ENCODE assay signal across 22 mouse cellular contexts in the genomic region with DNA sequence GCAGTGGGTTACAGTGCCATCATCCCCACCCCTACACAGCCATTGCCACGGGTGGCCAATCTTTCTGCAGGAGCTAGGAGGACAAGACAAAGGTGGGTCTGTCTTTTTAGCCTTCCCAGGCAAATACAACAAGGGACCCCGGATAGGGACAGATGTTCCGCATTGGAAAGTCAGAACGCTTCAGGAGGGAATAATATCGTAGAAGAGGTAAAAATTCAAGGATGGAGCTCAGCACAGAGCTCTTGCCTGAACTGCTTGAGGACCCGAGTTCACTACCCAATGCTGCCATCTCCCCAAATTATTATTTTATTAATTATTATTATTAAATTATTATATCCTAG. TPM values are rescaled to one million over a fixed set of nuclear protein-coding genes. Genes with fewer than 3 reads are reported as not detected.
DNase-seq lines count a peak whose midpoint lies in the region; ATAC-seq and TF ChIP-seq lines count a peak whose summit lies in the region.
"Had no signal": no experiment of that assay in that cellular context is flagged by ENCODE, and none has a peak within 500 bp of the region (broad histone marks: within the 10 kb centered on the region; RNA-seq: fewer than 3 reads in every experiment).

No protein-coding gene starts in this region.

- H3K9ac ChIP-seq in forebrain, postnatal 0 days = peak overlapping the region; percentile 54
- no peak overlapping the region for H3K9ac ChIP-seq in forebrain, embryonic 11.5 days (ENCODE audit: low read length)
- peak overlapping the region; percentile 60; the same call in 1 of the 2 replicates for H3K9ac ChIP-seq in midbrain, embryonic 13.5 days (replicated peaks)
- H3K9ac ChIP-seq in midbrain, embryonic 14.5 days (replicated peaks; ENCODE audit: low read length) = peak overlapping the region; percentile 50; the same call in 1 of the 2 replicates
- H3K9ac ChIP-seq: liver, embryonic 12.5 days had no signal

- no peaks in the 10 kb centered on the region for H3K4me1 ChIP-seq in forebrain, postnatal 0 days (ENCODE audit: insufficient read depth)
- H3K4me1 ChIP-seq in forebrain, embryonic 11.5 days (replicated peaks; ENCODE audit: control insufficient read depth, insufficient read depth, low read length) = no peaks in the 10 kb centered on the region
- H3K4me1 ChIP-seq in midbrain, embryonic 13.5 days (replicated peaks) = no peaks in the 10 kb centered on the region
- peaks cover 13% of the 10 kb centered on the region for H3K4me1 ChIP-seq in midbrain, embryonic 10.5 days
- no peaks in the 10 kb centered on the region for H3K4me1 ChIP-seq in midbrain, embryonic 14.5 days (ENCODE audit: control insufficient read depth, insufficient read depth, low read length)
- H3K4me1 ChIP-seq in olfactory bulb, adult 2 months (ENCODE audit: control insufficient read depth, insufficient read depth, low read length) = 0 out of 2 replicates have a peak, but pooled peaks cover 9% of the 10 kb centered on the region
- no peaks in the 10 kb centered on the region for H3K4me1 ChIP-seq in limb, embryonic 10.5 days
- H3K4me1 ChIP-seq: limb, embryonic 12.5 days had no signal

- H3K27ac ChIP-seq in forebrain, postnatal 0 days (ENCODE audit: low read depth, low read length) = peak overlapping the region; percentile 54; the same call in 1 of the 2 replicates
- H3K27ac ChIP-seq in forebrain, embryonic 11.5 days (ENCODE audit: low read depth, low read length) = no peak overlapping the region
- H3K27ac ChIP-seq in midbrain, embryonic 13.5 days = no peak overlapping the region
- no peak overlapping the region for H3K27ac ChIP-seq in midbrain, embryonic 10.5 days (replicated peaks)
- H3K27ac ChIP-seq in midbrain, embryonic 14.5 days (replicated peaks; ENCODE audit: low read depth, low read length) = no peak overlapping the region
- H3K27ac ChIP-seq in olfactory bulb, adult 2 months (ENCODE audit: insufficient read depth, low read depth, low read length) = peak overlapping the region; percentile 73; the same call in 1 of the 2 replicates
- no peak overlapping the region for H3K27ac ChIP-seq in limb, embryonic 10.5 days
- H3K27ac ChIP-seq: limb, embryonic 12.5 days; liver, embryonic 12.5 days had no signal

- no peaks in the 10 kb centered on the region for H3K36me3 ChIP-seq in forebrain, postnatal 0 days (ENCODE audit: insufficient read depth)
- H3K36me3 ChIP-seq in forebrain, embryonic 11.5 days (ENCODE audit: control insufficient read depth, insufficient read depth, low read length) = no peaks in the 10 kb centered on the region
- no peaks in the 10 kb centered on the region for H3K36me3 ChIP-seq in midbrain, embryonic 13.5 days
- no peaks in the 10 kb centered on the region for H3K36me3 ChIP-seq in midbrain, embryonic 10.5 days
- no peaks in the 10 kb centered on the region for H3K36me3 ChIP-seq in midbrain, embryonic 14.5 days (ENCODE audit: control insufficient read depth, insufficient read depth, low read length)
- H3K36me3 ChIP-seq in limb, embryonic 10.5 days = no peaks in the 10 kb centered on the region
- H3K36me3 ChIP-seq: limb, embryonic 12.5 days; liver, embryonic 12.5 days had no signal

- H3K27me3 ChIP-seq in forebrain, postnatal 0 days (ENCODE audit: insufficient read depth, low read length) = no peaks in the 10 kb centered on the region
- H3K27me3 ChIP-seq in forebrain, embryonic 11.5 days (ENCODE audit: control insufficient read depth, insufficient read depth, low read length) = no peaks in the 10 kb centered on the region
- no peaks in the 10 kb centered on the region for H3K27me3 ChIP-seq in midbrain, embryonic 13.5 days
- H3K27me3 ChIP-seq in midbrain, embryonic 10.5 days (ENCODE audit: low read depth, poor library complexity, severe bottlenecking) = no peaks in the 10 kb centered on the region
- no peaks in the 10 kb centered on the region for H3K27me3 ChIP-seq in midbrain, embryonic 14.5 days (ENCODE audit: control insufficient read depth, insufficient read depth, low read length)
- H3K27me3 ChIP-seq in limb, embryonic 10.5 days (ENCODE audit: low read depth, poor library complexity, severe bottlenecking) = no peaks in the 10 kb centered on the region; the same call in 1 of the 2 replicates

- H3K4me3 ChIP-seq in forebrain, postnatal 0 days (ENCODE audit: low read depth, low read length) = peak overlapping the region; percentile 33
- H3K4me3 ChIP-seq in forebrain, embryonic 11.5 days (ENCODE audit: low read depth, low read length) = no peak overlapping the region
- peak overlapping the region; percentile 33; the same call in 1 of the 2 replicates for H3K4me3 ChIP-seq in midbrain, embryonic 13.5 days (replicated peaks)
- no peak overlapping the region for H3K4me3 ChIP-seq in midbrain, embryonic 10.5 days
- no peak overlapping the region for H3K4me3 ChIP-seq in midbrain, embryonic 14.5 days (replicated peaks; ENCODE audit: low read depth, low read length)
- H3K4me3 ChIP-seq in olfactory bulb, adult 2 months (ENCODE audit: insufficient read depth, low read depth, low read length) = peak overlapping the region; percentile 46
- H3K4me3 ChIP-seq in limb, embryonic 10.5 days = no peak overlapping the region
- H3K4me3 ChIP-seq: liver, embryonic 12.5 days had no signal

- DNase-seq in forebrain, postnatal 0 days = no peak
- DNase-seq in forebrain, embryonic 11.5 days (ENCODE audit: low spot score) = no peak
- DNase-seq in midbrain, embryonic 10.5 days (ENCODE audit: low spot score) = no peak
- DNase-seq in midbrain, embryonic 14.5 days = no peak
- DNase-seq in limb, embryonic 10.5 days (ENCODE audit: low spot score) = no peak
- DNase-seq in adipocyte (ENCODE audit: low spot score) = no peak
- DNase-seq: B cell, adult 2 months; heart, postnatal 10 days; kidney, adult 2 months; kidney, postnatal 25 days; lung, adult 2 months; thymus, postnatal 25 days had no signal

- ATAC-seq in forebrain, postnatal 0 days = no peak
- no peak for ATAC-seq in forebrain, embryonic 11.5 days (replicated peaks; ENCODE audit: low FRiP score)
- ATAC-seq in midbrain, embryonic 13.5 days = no peak
- no peak for ATAC-seq in midbrain, embryonic 14.5 days (ENCODE audit: low FRiP score, low TSS enrichment)
- ATAC-seq: liver, embryonic 12.5 days had no signal

- peak overlapping the region; percentile 55 for H3K4me2 ChIP-seq in forebrain, postnatal 0 days (ENCODE audit: low read depth)
- no peak overlapping the region for H3K4me2 ChIP-seq in forebrain, embryonic 11.5 days (ENCODE audit: low read depth, low read length, severe bottlenecking)
- H3K4me2 ChIP-seq in midbrain, embryonic 13.5 days (replicated peaks) = peak overlapping the region; percentile 49
- peak overlapping the region; percentile 52 for H3K4me2 ChIP-seq in midbrain, embryonic 14.5 days (ENCODE audit: low read length)
- H3K4me2 ChIP-seq: liver, embryonic 12.5 days had no signal

- TF ChIP-seq CTCF in forebrain, postnatal 0 days (IDR thresholded peaks at IDR 0.05; ENCODE audit: low read depth) = no peak
- no peak for TF ChIP-seq CTCF in olfactory bulb, adult 2 months (IDR thresholded peaks at IDR 0.05; ENCODE audit: insufficient read depth, low read depth, low read length)

- WGBS in forebrain, postnatal 0 days = 71% methylated on average over 6 of the region's 6 CpGs
- WGBS in forebrain, embryonic 11.5 days = 73% methylated on average over 6 of the region's 6 CpGs
- WGBS in midbrain, embryonic 13.5 days = 78% methylated on average over 6 of the region's 6 CpGs
- WGBS in midbrain, embryonic 10.5 days = 78% methylated on average over 6 of the region's 6 CpGs
- 79% methylated on average over 6 of the region's 6 CpGs for WGBS in midbrain, embryonic 14.5 days
- WGBS in olfactory bulb, adult 2 months = 51% methylated on average over 6 of the region's 6 CpGs
- 73% methylated on average over 6 of the region's 6 CpGs for WGBS in limb, embryonic 10.5 days

- no peak for TF ChIP-seq POLR2A in olfactory bulb, adult 2 months (IDR thresholded peaks at IDR 0.05; ENCODE audit: insufficient read depth, low read depth, low read length)

- H3K9me3 ChIP-seq in forebrain, postnatal 0 days (ENCODE audit: low read length) = no peaks in the 10 kb centered on the region
- H3K9me3 ChIP-seq in forebrain, embryonic 11.5 days (ENCODE audit: control insufficient read depth, low read length) = no peaks in the 10 kb centered on the region
- H3K9me3 ChIP-seq in midbrain, embryonic 13.5 days = 0 out of 2 replicates have a peak, but pooled peaks cover 3% of the 10 kb centered on the region
- H3K9me3 ChIP-seq in midbrain, embryonic 10.5 days (replicated peaks) = no peaks in the 10 kb centered on the region
- H3K9me3 ChIP-seq in midbrain, embryonic 14.5 days (ENCODE audit: control insufficient read depth, low read length) = peaks cover 3% of the 10 kb centered on the region; the same call in 1 of the 2 replicates
- no peaks in the 10 kb centered on the region for H3K9me3 ChIP-seq in limb, embryonic 10.5 days (replicated peaks)
- H3K9me3 ChIP-seq: liver, embryonic 12.5 days had no signal

RNA-seq across cellular contexts. Expression of a gene that starts 10.9 kb away (rescaled TPM):
- total RNA-seq in forebrain, postnatal 0 days (2014; rRNA removed) = 51.2 and 71.7 TPM in 2 replicates
- 23.0 and 29.2 TPM in 2 replicates for polyA plus RNA-seq in forebrain, postnatal 0 days (2015; fragmentation: Nextera tagmentation; extraction: Ambion mirVana)
- 75.3 and 83.6 TPM in 2 replicates for polyA plus RNA-seq in forebrain, embryonic 11.5 days (2014; fragmentation: Nextera tagmentation; extraction: Ambion mirVana)
- 56.6 and 56.9 TPM in 2 replicates for polyA plus RNA-seq in midbrain, embryonic 13.5 days (2015; fragmentation: Nextera tagmentation; extraction: Ambion mirVana)
- polyA plus RNA-seq in midbrain, embryonic 10.5 days (2016; fragmentation: Nextera tagmentation; extraction: Ambion mirVana) = 82.4 and 90.2 TPM in 2 replicates
- 40.1 and 55.6 TPM in 2 replicates for polyA plus RNA-seq in midbrain, embryonic 14.5 days (2014; fragmentation: Nextera tagmentation; extraction: Ambion mirVana)
- not detected in 2 replicates for polyA plus RNA-seq in olfactory bulb, adult 2 months (2012; ENCODE audit: insufficient read depth, insufficient read length, low replicate concordance, missing spikeins)
- 30.8 and 36.1 TPM in 2 replicates for polyA plus RNA-seq in limb, embryonic 10.5 days (2016; fragmentation: Nextera tagmentation; extraction: Ambion mirVana)

RNA-seq across cellular contexts. Expression of a gene that starts 16.7 kb away (rescaled TPM):
- total RNA-seq in forebrain, postnatal 0 days (2014; rRNA removed) = not detected in 2 replicates
- not detected in 2 replicates for polyA plus RNA-seq in forebrain, postnatal 0 days (2015; fragmentation: Nextera tagmentation; extraction: Ambion mirVana)
- not detected in 2 replicates for polyA plus RNA-seq in forebrain, embryonic 11.5 days (2014; fragmentation: Nextera tagmentation; extraction: Ambion mirVana)
- polyA plus RNA-seq in midbrain, embryonic 13.5 days (2015; fragmentation: Nextera tagmentation; extraction: Ambion mirVana) = not detected in 2 replicates
- not detected in 2 replicates for polyA plus RNA-seq in midbrain, embryonic 10.5 days (2016; fragmentation: Nextera tagmentation; extraction: Ambion mirVana)
- not detected in 2 replicates for polyA plus RNA-seq in midbrain, embryonic 14.5 days (2014; fragmentation: Nextera tagmentation; extraction: Ambion mirVana)
- polyA plus RNA-seq in olfactory bulb, adult 2 months (2012; ENCODE audit: insufficient read depth, insufficient read length, low replicate concordance, missing spikeins) = not detected in 2 replicates
- polyA plus RNA-seq in limb, embryonic 10.5 days (2016; fragmentation: Nextera tagmentation; extraction: Ambion mirVana) = not detected in 2 replicates
- total RNA-seq: gastrocnemius, postnatal 4 days; heart, postnatal 10 days; left cerebral cortex, adult 8-10 months; megakaryocyte-erythroid progenitor cell, adult 5-6 weeks had no signal
- polyA plus RNA-seq: cerebellum, adult 2 months; heart, embryonic 11.5 days; kidney, adult 2 months; limb, embryonic 12.5 days; liver, embryonic 12.5 days; lung, adult 2 months; testis, adult 2 months had no signal

RNA-seq across cellular contexts. Expression of a gene that starts 34.6 kb away (rescaled TPM):
- total RNA-seq in forebrain, postnatal 0 days (2014; rRNA removed) = 22.7 and 25.6 TPM in 2 replicates
- polyA plus RNA-seq in forebrain, postnatal 0 days (2015; fragmentation: Nextera tagmentation; extraction: Ambion mirVana) = 16.9 and 24.0 TPM in 2 replicates
- 59.3 TPM in 2 replicates for polyA plus RNA-seq in forebrain, embryonic 11.5 days (2014; fragmentation: Nextera tagmentation; extraction: Ambion mirVana)
- polyA plus RNA-seq in midbrain, embryonic 13.5 days (2015; fragmentation: Nextera tagmentation; extraction: Ambion mirVana) = 50.4 and 57.8 TPM in 2 replicates
- polyA plus RNA-seq in midbrain, embryonic 10.5 days (2016; fragmentation: Nextera tagmentation; extraction: Ambion mirVana) = 60.5 and 63.8 TPM in 2 replicates
- 39.8 and 42.8 TPM in 2 replicates for polyA plus RNA-seq in midbrain, embryonic 14.5 days (2014; fragmentation: Nextera tagmentation; extraction: Ambion mirVana)
- polyA plus RNA-seq in olfactory bulb, adult 2 months (2012; ENCODE audit: insufficient read depth, insufficient read length, low replicate concordance, missing spikeins) = not detected in 2 replicates
- polyA plus RNA-seq in limb, embryonic 10.5 days (2016; fragmentation: Nextera tagmentation; extraction: Ambion mirVana) = 58.6 and 64.5 TPM in 2 replicates

RNA-seq across cellular contexts. Expression of a gene that starts 39.5 kb away (rescaled TPM):
- not detected in 2 replicates for total RNA-seq in forebrain, postnatal 0 days (2014; rRNA removed)
- not detected in 2 replicates for polyA plus RNA-seq in forebrain, postnatal 0 days (2015; fragmentation: Nextera tagmentation; extraction: Ambion mirVana)
- not detected in 2 replicates for polyA plus RNA-seq in forebrain, embryonic 11.5 days (2014; fragmentation: Nextera tagmentation; extraction: Ambion mirVana)
- not detected in 2 replicates for polyA plus RNA-seq in midbrain, embryonic 13.5 days (2015; fragmentation: Nextera tagmentation; extraction: Ambion mirVana)
- polyA plus RNA-seq in midbrain, embryonic 10.5 days (2016; fragmentation: Nextera tagmentation; extraction: Ambion mirVana) = not detected in 2 replicates
- polyA plus RNA-seq in midbrain, embryonic 14.5 days (2014; fragmentation: Nextera tagmentation; extraction: Ambion mirVana) = not detected in 2 replicates
- polyA plus RNA-seq in olfactory bulb, adult 2 months (2012; ENCODE audit: insufficient read depth, insufficient read length, low replicate concordance, missing spikeins) = not detected in 2 replicates
- not detected in 2 replicates for polyA plus RNA-seq in limb, embryonic 10.5 days (2016; fragmentation: Nextera tagmentation; extraction: Ambion mirVana)
- total RNA-seq: gastrocnemius, postnatal 4 days; heart, postnatal 10 days; left cerebral cortex, adult 8-10 months; megakaryocyte-erythroid progenitor cell, adult 5-6 weeks had no signal
- polyA plus RNA-seq: cerebellum, adult 2 months; heart, embryonic 11.5 days; kidney, adult 2 months; limb, embryonic 12.5 days; liver, embryonic 12.5 days; lung, adult 2 months; testis, adult 2 months had no signal

RNA-seq across cellular contexts. Expression of a gene that starts 57.7 kb away (rescaled TPM):
- not detected in 2 replicates for total RNA-seq in forebrain, postnatal 0 days (2014; rRNA removed)
- not detected in 2 replicates for polyA plus RNA-seq in forebrain, postnatal 0 days (2015; fragmentation: Nextera tagmentation; extraction: Ambion mirVana)
- not detected in 2 replicates for polyA plus RNA-seq in forebrain, embryonic 11.5 days (2014; fragmentation: Nextera tagmentation; extraction: Ambion mirVana)
- polyA plus RNA-seq in midbrain, embryonic 13.5 days (2015; fragmentation: Nextera tagmentation; extraction: Ambion mirVana) = not detected in 2 replicates
- polyA plus RNA-seq in midbrain, embryonic 10.5 days (2016; fragmentation: Nextera tagmentation; extraction: Ambion mirVana) = 0.21 TPM in 1 of 2 replicates, not detected in the other
- polyA plus RNA-seq in midbrain, embryonic 14.5 days (2014; fragmentation: Nextera tagmentation; extraction: Ambion mirVana) = 0.15 TPM in 1 of 2 replicates, not detected in the other
- polyA plus RNA-seq in olfactory bulb, adult 2 months (2012; ENCODE audit: insufficient read depth, insufficient read length, low replicate concordance, missing spikeins) = not detected in 2 replicates
- not detected in 2 replicates for polyA plus RNA-seq in limb, embryonic 10.5 days (2016; fragmentation: Nextera tagmentation; extraction: Ambion mirVana)
- total RNA-seq: gastrocnemius, postnatal 4 days; heart, postnatal 10 days; left cerebral cortex, adult 8-10 months; megakaryocyte-erythroid progenitor cell, adult 5-6 weeks had no signal
- polyA plus RNA-seq: cerebellum, adult 2 months; heart, embryonic 11.5 days; kidney, adult 2 months; limb, embryonic 12.5 days; liver, embryonic 12.5 days; lung, adult 2 months; testis, adult 2 months had no signal

Comparison
In these comparisons a context has a peak if more than half of its experiments do, and no peak if none do; other contexts are left out.
1. H3K27ac ChIP-seq: peak in forebrain, postnatal 0 days (single experiment) and olfactory bulb, adult 2 months (single experiment); none in forebrain, embryonic 11.5 days (single experiment), midbrain, embryonic 13.5 days (single experiment), midbrain, embryonic 10.5 days (single experiment), midbrain, embryonic 14.5 days (single experiment) and limb, embryonic 10.5 days (single experiment).
2. H3K4me3 ChIP-seq: peak in forebrain, postnatal 0 days (single experiment), midbrain, embryonic 13.5 days (single experiment) and olfactory bulb, adult 2 months (single experiment); none in forebrain, embryonic 11.5 days (single experiment), midbrain, embryonic 10.5 days (single experiment), midbrain, embryonic 14.5 days (single experiment) and limb, embryonic 10.5 days (single experiment).